Mouse (Mus musculus) erythroblast, embryonic 14.5 days (primary cell): ENCODE results near the gene Uqcrq.

Source experiments
- GATA1 ChIP-seq: IDR thresholded peaks from 2 replicates; pipeline ENCODE4 v1.6.1; 2012; ENCODE audit warnings: low read length, inconsistent platforms, mixed read lengths
- TAL1 ChIP-seq: IDR thresholded peaks from 3 replicates; pipeline ENCODE4 v1.6.1; 2012; ENCODE audit warnings: low read length, inconsistent platforms, mixed read lengths

- 0 out of 2 replicates have a peak, but pooled peaks have one; percentile 4 for TF ChIP-seq GATA1
- no peak for TF ChIP-seq TAL1
These were observed 346 bp downstream of the Uqcrq start for GRCm38 (mm10) chr11:53430300-53430669.
